Mouse (Mus musculus) hindbrain, embryonic 10.5 days (tissue): ENCODE measurements around the gene Gm17545. TPM values are rescaled to one million over a fixed set of nuclear protein-coding genes. Genes with fewer than 3 reads are reported as not detected.

Experiments used
- DNase-seq: peaks from one replicate; pipeline ENCODE4 v3.0.0-alpha.2; 2017; ENCODE audit warnings: low spot score
- H3K27ac ChIP-seq: fragments of 300-500 bp; sonication (generic); 2 replicates; pipeline ENCODE4 v1.5.1; 2016; ENCODE audit warnings: mild to moderate bottlenecking, moderate library complexity
- H3K27me3 ChIP-seq: fragments of 300-500 bp; sonication (generic); 2 replicates; pipeline ENCODE4 v1.6.1; 2016; ENCODE audit warnings: mild to moderate bottlenecking; ENCODE audit not compliant: poor library complexity, insufficient read depth, severe bottlenecking
- H3K36me3 ChIP-seq: fragments of 300-500 bp; sonication (generic); 2 replicates; pipeline ENCODE4 v1.6.1; 2016; ENCODE audit warnings: mild to moderate bottlenecking, moderate library complexity
- H3K4me1 ChIP-seq: fragments of 300-500 bp; sonication (generic); replicated peaks from 2 replicates; pipeline ENCODE4 v1.6.1; 2016; ENCODE audit warnings: mild to moderate bottlenecking
- H3K4me3 ChIP-seq: fragments of 300-500 bp; sonication (generic); 2 replicates; pipeline ENCODE4 v1.5.1; 2016; ENCODE audit warnings: mild to moderate bottlenecking, moderate library complexity
- H3K9me3 ChIP-seq: fragments of 300-500 bp; sonication (generic); 2 replicates; pipeline ENCODE4 v1.6.1; 2016; ENCODE audit warnings: mild to moderate bottlenecking, moderate library complexity
- WGBS: fragments of 180-500 bp; shearing (Covaris S2); methylation state at CpG from one replicate; pipeline ENCODE4 v1.1.7; 2016; 5-methylcytosine and 5-hydroxymethylcytosine counted together
- polyA plus RNA-seq: library from polyadenylated mRNA; unstranded; fragments of >200 nt; fragmentation: Nextera tagmentation; extraction: Ambion mirVana; gene quantifications from 2 replicates; pipeline ENCODE4 v1.2.1, GENCODE M21; 2016

Gm17545 gene
- polyA plus RNA-seq, 1 experiment from 2014 or later, result not detected

GRCm38 (mm10) chr9:22452697-22453096, 1.4 kb upstream of the Gm17545 start:
- WGBS, result 87% methylated on average over 10 of the region's 10 CpGs
- Histone ChIP-seq H3K4me3 (no peak overlapping the region), H3K36me3 (peaks cover 100% of the 10 kb centered on the region), H3K4me1 (no peaks in the 10 kb centered on the region), H3K27me3 (no peaks in the 10 kb centered on the region), H3K27ac (no peak overlapping the region), H3K9me3 (no peaks in the 10 kb centered on the region)
- DNase-seq, result no peak

- H3K4me1 ChIP-seq, result no peaks in the 10 kb centered on the region
- no peaks in the 10 kb centered on the region for H3K9me3 ChIP-seq
- H3K27me3 ChIP-seq, result no peaks in the 10 kb centered on the region
- 98% methylated on average over 10 of the region's 10 CpGs for WGBS
- H3K36me3 ChIP-seq, result peaks cover 96% of the 10 kb centered on the region
- DNase-seq, result no peak
- no peak overlapping the region for H3K4me3 ChIP-seq
- H3K27ac ChIP-seq, result no peak overlapping the region
Observed at GRCm38 (mm10) chr9:22453501-22453924, 577 bp upstream of the Gm17545 start.

GRCm38 (mm10) chr9:22455041-22455440, 951 bp downstream of the Gm17545 start:
- Histone ChIP-seq H3K27me3 (no peaks in the 10 kb centered on the region), H3K36me3 (peaks cover 81% of the 10 kb centered on the region), H3K27ac (no peak overlapping the region), H3K4me3 (no peak overlapping the region), H3K4me1 (no peaks in the 10 kb centered on the region), H3K9me3 (no peaks in the 10 kb centered on the region)
- DNase-seq, result no peak

GRCm38 (mm10) chr9:22457142-22457835, 3.2 kb downstream of the Gm17545 start:
- WGBS, result 91% methylated on average over 11 of the region's 11 CpGs

GRCm38 (mm10) chr9:22461946-22462345, 7.9 kb downstream of the Gm17545 start:
- no peak for DNase-seq
- Histone ChIP-seq H3K27ac (no peak overlapping the region), H3K36me3 (peaks cover 57% of the 10 kb centered on the region), H3K4me3 (no peak overlapping the region), H3K4me1 (peaks cover under 1% of the 10 kb centered on the region), H3K9me3 (no peaks in the 10 kb centered on the region), H3K27me3 (no peaks in the 10 kb centered on the region)
- WGBS, result 94% methylated on average over 3 of the region's 3 CpGs

More at GRCm38 (mm10) chr9:22457142-22457835, 3.2 kb downstream of the Gm17545 start:
- Histone ChIP-seq H3K9me3 (no peaks in the 10 kb centered on the region), H3K27ac (no peak overlapping the region), H3K4me1 (no peaks in the 10 kb centered on the region), H3K36me3 (peaks cover 76% of the 10 kb centered on the region), H3K4me3 (no peak overlapping the region), H3K27me3 (no peaks in the 10 kb centered on the region)
- no peak for DNase-seq

GRCm38 (mm10) chr9:22466212-22466611, 12.1 kb downstream of the Gm17545 start:
- H3K9me3 ChIP-seq, result no peaks in the 10 kb centered on the region
- no peak for DNase-seq
- peaks cover 38% of the 10 kb centered on the region for H3K36me3 ChIP-seq
- H3K4me1 ChIP-seq, result peaks cover 10% of the 10 kb centered on the region
- H3K4me3 ChIP-seq, result no peak overlapping the region
- H3K27me3 ChIP-seq, result no peaks in the 10 kb centered on the region
- 96% methylated on average over 5 of the region's 5 CpGs for WGBS
- H3K27ac ChIP-seq, result no peak overlapping the region

GRCm38 (mm10) chr9:22467371-22468169, 13.5 kb downstream of the Gm17545 start:
- DNase-seq, result peak; percentile 66
- 1% methylated on average over 73 of the region's 73 CpGs for WGBS

GRCm38 (mm10) chr9:22468170-22468898, 14.2 kb downstream of the Gm17545 start:
- Histone ChIP-seq H3K9me3 (no peaks in the 10 kb centered on the region), H3K4me3 (peak overlapping the region; percentile 88), H3K27me3 (no peaks in the 10 kb centered on the region), H3K4me1 (peaks cover 10% of the 10 kb centered on the region), H3K27ac (peak overlapping the region; percentile 95), H3K36me3 (peaks cover 23% of the 10 kb centered on the region)
- DNase-seq, result peak; percentile 88
- WGBS, result 5% methylated on average over 43 of the region's 43 CpGs

More at GRCm38 (mm10) chr9:22467371-22468169, 13.5 kb downstream of the Gm17545 start:
- Histone ChIP-seq H3K4me1 (peaks cover 10% of the 10 kb centered on the region), H3K36me3 (peaks cover 24% of the 10 kb centered on the region), H3K27me3 (no peaks in the 10 kb centered on the region), H3K4me3 (peak overlapping the region; percentile 88), H3K27ac (peak overlapping the region; percentile 95), H3K9me3 (no peaks in the 10 kb centered on the region)

GRCm38 (mm10) chr9:22468899-22469259, 14.8 kb downstream of the Gm17545 start:
- WGBS, result 77% methylated on average over 8 of the region's 8 CpGs
- no peak for DNase-seq
- Histone ChIP-seq H3K4me1 (peaks cover 10% of the 10 kb centered on the region), H3K9me3 (no peaks in the 10 kb centered on the region), H3K27me3 (no peaks in the 10 kb centered on the region), H3K27ac (no peak overlapping the region), H3K36me3 (peaks cover 22% of the 10 kb centered on the region), H3K4me3 (no peak overlapping the region)

- H3K4me3 ChIP-seq, result peak within 1 kb of the TSS; percentile 88
- peaks cover 10% of the 10 kb centered on the region for H3K4me1 ChIP-seq
- DNase-seq, result no peak
- H3K36me3 ChIP-seq, result peaks cover 15% of the 10 kb centered on the region
- H3K9me3 ChIP-seq, result no peaks in the 10 kb centered on the region
- no peaks in the 10 kb centered on the region for H3K27me3 ChIP-seq
- peak within 1 kb of the TSS; percentile 95 for H3K27ac ChIP-seq
- WGBS, result 91% methylated on average over 3 of the region's 3 CpGs
Observed at GRCm38 (mm10) chr9:22469643-22470042, 15.6 kb downstream of the Gm17545 start, which contains the start of gene Rp9. Rp9 (minus strand) TSS chr9:22469743.

GRCm38 (mm10) chr9:22475424-22475868, 21.4 kb downstream of the Gm17545 start, which contains the start of gene Bbs9:
Bbs9 (plus strand) TSS chr9:22475715.
- Histone ChIP-seq H3K36me3 (no peaks in the 10 kb centered on the region), H3K4me1 (peaks cover 8% of the 10 kb centered on the region), H3K9me3 (no peaks in the 10 kb centered on the region), H3K4me3 (peak within 1 kb of the TSS; percentile 71), H3K27me3 (no peaks in the 10 kb centered on the region), H3K27ac (peak within 1 kb of the TSS; percentile 82)
- DNase-seq, result peak; percentile 93
- under 1% methylated on average over 25 of the region's 25 CpGs for WGBS

GRCm38 (mm10) chr9:22476265-22476664, 22.2 kb downstream of the Gm17545 start:
- Histone ChIP-seq H3K27me3 (no peaks in the 10 kb centered on the region), H3K36me3 (no peaks in the 10 kb centered on the region), H3K4me1 (peaks cover 8% of the 10 kb centered on the region), H3K4me3 (peak overlapping the region; percentile 71), H3K9me3 (no peaks in the 10 kb centered on the region), H3K27ac (peak overlapping the region; percentile 82)
- 8% methylated on average over 10 of the region's 10 CpGs for WGBS
- DNase-seq, result peak; percentile 7
